Mouse (Mus musculus) G1E (cell line): ENCODE results near the gene Mtmr10.

Experiments
- CTCF ChIP-seq: IDR thresholded peaks from 2 replicates; pipeline ENCODE4 v1.5.1; 2012; ENCODE audit warnings: low read depth, low read length, inconsistent platforms, mixed read lengths
- GATA1 ChIP-seq: IDR thresholded peaks from 2 replicates; pipeline ENCODE4 v1.6.1; 2012; ENCODE audit warnings: borderline replicate concordance, low read length, inconsistent platforms, mixed read lengths
- GATA2 ChIP-seq: IDR thresholded peaks from 2 replicates; pipeline ENCODE4 v1.6.1; 2012; ENCODE audit warnings: low read depth, low read length, inconsistent platforms, borderline replicate concordance
- POLR2AphosphoS5 ChIP-seq: IDR thresholded peaks from 2 replicates; pipeline ENCODE4 v1.6.1; 2012; ENCODE audit warnings: low read depth, low read length, inconsistent platforms; ENCODE audit not compliant: insufficient replicate concordance
- TAL1 ChIP-seq: conservative IDR thresholded peaks from 2 replicates; pipeline ENCODE4 v1.6.1; 2012; ENCODE audit warnings: low read depth, low read length, inconsistent platforms, mixed read lengths

DNA sequence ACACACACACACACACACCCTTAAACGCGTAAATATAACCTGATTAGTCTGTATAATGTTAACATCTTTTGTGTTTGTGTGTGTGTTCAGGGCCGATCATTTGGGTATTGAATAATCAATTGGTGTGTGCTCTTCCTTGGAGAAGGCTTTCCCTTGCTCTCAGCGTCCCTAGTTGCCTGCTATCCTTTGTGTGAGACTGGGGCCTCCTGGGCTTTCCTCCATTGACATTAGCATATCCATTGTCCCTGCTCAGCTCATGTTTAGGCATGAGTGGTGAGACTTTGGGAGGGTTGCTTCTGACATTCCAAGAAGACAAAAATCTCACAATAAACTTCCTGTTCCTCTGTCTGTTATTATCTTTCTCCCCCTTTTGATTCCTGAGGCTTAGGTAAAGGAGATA is 15.5 kb upstream of the Mtmr10 start:
- no peak for TF ChIP-seq CTCF
- TF ChIP-seq TAL1 = no peak
- no peak for TF ChIP-seq POLR2AphosphoS5
- TF ChIP-seq GATA1 = no peak
- no peak for TF ChIP-seq GATA2
